Mouse (Mus musculus): ENCODE data around the gene Adcy10. TPM values are rescaled to one million over a fixed set of nuclear protein-coding genes. Genes with fewer than 3 reads are reported as not detected.

Gene Adcy10
- polyA plus RNA-seq, 1 experiment from 2014 or later = not detected

DNA sequence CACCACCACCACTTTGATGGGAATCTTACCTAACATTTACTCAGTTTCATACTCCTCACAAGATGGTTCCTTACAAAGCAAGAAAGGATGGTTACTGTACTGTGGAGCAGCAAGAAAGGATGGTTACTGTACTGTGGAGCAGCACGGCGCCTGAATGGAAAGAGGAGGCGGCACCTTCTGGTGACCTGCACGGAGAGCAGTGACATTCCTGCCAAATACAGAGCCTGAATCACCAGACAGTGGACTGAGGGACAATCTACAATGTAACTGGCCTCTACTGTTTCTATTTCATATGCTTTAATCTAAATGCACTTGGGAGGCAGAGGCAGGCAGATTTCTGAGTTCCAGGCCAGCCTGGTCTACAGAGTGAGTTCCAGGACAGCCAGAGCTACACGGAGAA is 140.1 kb downstream of the Adcy10 start:
- H3K27ac ChIP-seq (ENCODE audit: low read length) = no peak overlapping the region

DNA sequence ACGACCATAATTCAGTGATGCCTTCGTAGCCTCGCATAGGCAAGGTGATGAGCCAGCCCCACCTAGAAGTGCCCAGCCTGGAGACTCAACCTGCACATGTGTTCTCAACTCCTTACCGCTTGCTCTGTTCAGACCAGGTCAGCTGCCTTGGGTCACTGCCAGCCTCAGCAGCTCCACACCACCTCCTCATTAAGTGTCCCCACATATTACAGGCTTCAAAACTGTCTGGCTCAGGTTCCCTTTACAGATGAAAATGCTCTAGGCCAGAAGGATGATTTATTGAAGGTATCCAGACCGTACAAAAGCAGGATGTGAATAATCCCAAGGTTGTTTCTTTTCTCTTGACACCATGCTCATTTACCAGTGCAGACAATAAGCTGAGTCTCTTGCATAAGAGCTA is 140.9 kb downstream of the Adcy10 start:
- H3K27ac ChIP-seq (ENCODE audit: low read length) = no peak overlapping the region
- no peak overlapping the region for H3K4me2 ChIP-seq (ENCODE audit: low read depth, low read length)
- no peak overlapping the region for H3K4me3 ChIP-seq (ENCODE audit: low read length)
- H3K9ac ChIP-seq (ENCODE audit: low read depth, low read length) = no peak overlapping the region
- H3K4me1 ChIP-seq (ENCODE audit: control insufficient read depth, insufficient read depth, low read length) = peaks cover 18% of the 10 kb centered on the region
- no peaks in the 10 kb centered on the region for H3K36me3 ChIP-seq (ENCODE audit: control insufficient read depth, insufficient read depth, low read length)
- no peaks in the 10 kb centered on the region for H3K27me3 ChIP-seq (replicated peaks; ENCODE audit: control insufficient read depth, insufficient read depth, low read length)
- no peaks in the 10 kb centered on the region for H3K9me3 ChIP-seq (ENCODE audit: control insufficient read depth, low read length)
- no peak for ATAC-seq
- 65% methylated on average over 5 of the region's 5 CpGs for WGBS

More for the DNA sequence above, 140.1 kb downstream of the Adcy10 start:
- no peak for ATAC-seq
- Histone ChIP-seq H3K9me3 (ENCODE audit: control insufficient read depth, low read length) (no peaks in the 10 kb centered on the region), H3K4me2 (ENCODE audit: low read depth, low read length) (no peak overlapping the region), H3K4me1 (ENCODE audit: control insufficient read depth, insufficient read depth, low read length) (peaks cover 14% of the 10 kb centered on the region), H3K27me3 (replicated peaks; ENCODE audit: control insufficient read depth, insufficient read depth, low read length) (no peaks in the 10 kb centered on the region), H3K9ac (ENCODE audit: low read depth, low read length) (no peak overlapping the region), H3K36me3 (ENCODE audit: control insufficient read depth, insufficient read depth, low read length) (no peaks in the 10 kb centered on the region), H3K4me3 (ENCODE audit: low read length) (no peak overlapping the region)
- 84% methylated on average over 5 of the region's 5 CpGs for WGBS

Other genes with a start within 250 kb of the Adcy10 start
- 77.9 and 83.9 TPM in 2 replicates for gene Tiprl, start 248.2 kb upstream of the Adcy10 start, polyA plus RNA-seq (2015; fragmentation: Nextera tagmentation; extraction: Ambion mirVana)
- gene Gpr161, start 189.4 kb upstream of the Adcy10 start, polyA plus RNA-seq (2015; fragmentation: Nextera tagmentation; extraction: Ambion mirVana) = 0.69 and 0.81 TPM in 2 replicates
- gene Dcaf6, start 24.7 kb upstream of the Adcy10 start, polyA plus RNA-seq (2015; fragmentation: Nextera tagmentation; extraction: Ambion mirVana) = 10.1 and 10.7 TPM in 2 replicates
- 154 and 156 TPM in 2 replicates for gene Mpc2, start 24.5 kb upstream of the Adcy10 start, polyA plus RNA-seq (2015; fragmentation: Nextera tagmentation; extraction: Ambion mirVana)
- 103 and 110 TPM in 2 replicates for gene Mpzl1, start 149.4 kb downstream of the Adcy10 start, polyA plus RNA-seq (2015; fragmentation: Nextera tagmentation; extraction: Ambion mirVana)
- 28.7 and 32.4 TPM in 2 replicates for gene Rcsd1, start 224.6 kb downstream of the Adcy10 start, polyA plus RNA-seq (2015; fragmentation: Nextera tagmentation; extraction: Ambion mirVana)